ENCODE assay signal across 8 mouse cellular contexts in genomic region chr7:130475970-130476369, GRCm38 (mm10). TPM values are rescaled to one million over a fixed set of nuclear protein-coding genes. Genes with fewer than 3 reads are reported as not detected.
A peak's percentile ranks its signal among the peaks of the same experiment; 100 is the strongest.
DNase-seq lines count a peak whose midpoint lies in the region; ATAC-seq lines count a peak whose summit lies in the region.

No protein-coding gene starts in this region.

- H3K9ac ChIP-seq in midbrain, embryonic 13.5 days (replicated peaks) = no peak overlapping the region

- no peak overlapping the region for H3K4me2 ChIP-seq in midbrain, embryonic 13.5 days (replicated peaks)

- H3K27ac ChIP-seq in midbrain, embryonic 13.5 days = no peak overlapping the region

- H3K4me3 ChIP-seq in midbrain, embryonic 13.5 days (replicated peaks) = no peak overlapping the region

- peaks cover 22% of the 10 kb centered on the region for H3K4me1 ChIP-seq in midbrain, embryonic 13.5 days (replicated peaks)

- intact Hi-C loops in left cerebral cortex, postnatal 4 days (cut with DNase I) = loop anchor here (2.0 to 5.0 kb wide), 2 partner anchors 209 to 823 kb away; no protein-coding TSS in a partner anchor

- H3K36me3 ChIP-seq in midbrain, embryonic 13.5 days = peaks cover 11% of the 10 kb centered on the region

- peak; percentile 44 for DNase-seq in A20 (ENCODE audit: low read depth, low spot score)
- DNase-seq in Muller cell, postnatal 12 days (ENCODE audit: inconsistent ontology term) = peak; percentile 57
- peak; percentile 67 to 75 for DNase-seq in cerebellum, postnatal 14 days
- DNase-seq in frontal cortex, postnatal 25 days (ENCODE audit: low spot score in 2 of 2) = peak; percentile 16 to 39
- peak; percentile 34 for DNase-seq in kidney, adult 18-20 months
- DNase-seq in left cerebral cortex, postnatal 4 days = peak; percentile 31
- peak; percentile 26 for DNase-seq in telencephalon, adult 2 months (ENCODE audit: low read depth, low spot score)

- ATAC-seq in midbrain, embryonic 13.5 days = peak; percentile 73; the same call in 1 of the 2 replicates

- no peaks in the 10 kb centered on the region for H3K9me3 ChIP-seq in midbrain, embryonic 13.5 days

- 29% methylated on average over 2 of the region's 2 CpGs for WGBS in midbrain, embryonic 13.5 days

- H3K27me3 ChIP-seq in midbrain, embryonic 13.5 days = peaks cover 7% of the 10 kb centered on the region; the same call in 1 of the 2 replicates

RNA-seq across cellular contexts. Expression of gene Ate1, which starts 44.2 kb away (rescaled TPM):
- total RNA-seq in left cerebral cortex, postnatal 4 days (2021) = 10 to 100 TPM; 57.1 to 61.9 TPM
- 101 and 110 TPM in 2 replicates for polyA plus RNA-seq in midbrain, embryonic 13.5 days (2015; fragmentation: Nextera tagmentation; extraction: Ambion mirVana)
